Mouse (Mus musculus) bone marrow, adult 2 months (tissue): ENCODE data around the gene Nek7. TPM values are rescaled to one million over a fixed set of nuclear protein-coding genes. Genes with fewer than 3 reads are reported as not detected.

Experiments used
- H3K27ac ChIP-seq: fragments of 200-500 bp; 2 replicates; pipeline ENCODE4 v1.5.1; 2012; ENCODE audit warnings: low read depth, mild to moderate bottlenecking, control low read depth, inconsistent platforms, low read length; ENCODE audit not compliant: control insufficient read depth, poor library complexity, insufficient read depth
- H3K4me1 ChIP-seq: fragments of 200-500 bp; 2 replicates; pipeline ENCODE4 v1.6.1; 2011; ENCODE audit warnings: low read length; ENCODE audit not compliant: control insufficient read depth, insufficient read depth
- H3K4me3 ChIP-seq: fragments of 200-500 bp; replicated peaks from 2 replicates; pipeline ENCODE3; 2011; ENCODE audit warnings: mild to moderate bottlenecking, low read depth, low read length, control low read depth; ENCODE audit not compliant: control insufficient read depth
- CTCF ChIP-seq: fragments of 200-500 bp; IDR thresholded peaks from 2 replicates; pipeline ENCODE4 v1.5.1; 2011; ENCODE audit warnings: low read length, control low read depth; ENCODE audit not compliant: control insufficient read depth, insufficient read depth
- POLR2A ChIP-seq: fragments of 200-500 bp; IDR thresholded peaks from 2 replicates; pipeline ENCODE4 v1.6.1; 2011; ENCODE audit warnings: low read depth, mild to moderate bottlenecking, control low read depth, low read length, borderline replicate concordance; ENCODE audit not compliant: control insufficient read depth
- WGBS: fragments of 180-500 bp; shearing (Covaris S2); methylation state at CpG from one replicate; pipeline ENCODE4 v1.1.7; 2018; 5-methylcytosine and 5-hydroxymethylcytosine counted together
- polyA plus RNA-seq: library from polyadenylated mRNA; stranded (reverse); fragments of >200 nt; gene quantifications from 2 replicates; pipeline ENCODE4 v1.2.4, GENCODE M21; 2011; ENCODE audit warnings: low replicate concordance; ENCODE audit not compliant: missing spikeins, insufficient read depth, insufficient read length

Gene Nek7
- polyA plus RNA-seq, 1 experiment = 11.3 TPM

DNA sequence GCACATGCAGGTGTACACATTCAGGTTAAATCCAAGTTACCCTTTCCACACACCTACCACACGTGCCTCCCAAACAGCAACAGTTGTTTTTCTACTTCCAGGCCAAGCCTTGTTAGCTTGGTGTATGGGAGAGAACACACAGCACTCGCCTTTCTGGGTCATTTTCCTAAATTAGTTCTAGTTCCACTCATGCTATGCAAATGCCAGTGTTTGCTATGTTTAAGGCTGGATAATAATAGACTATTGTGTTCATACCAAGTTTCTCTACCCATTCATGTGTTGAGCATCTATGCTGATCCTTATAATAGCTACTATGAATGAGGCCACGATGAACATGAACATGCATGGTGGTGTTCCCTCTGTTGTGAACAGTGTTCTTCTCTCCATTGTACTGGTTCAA, 158.5 kb downstream of the Nek7 start:
- Histone ChIP-seq H3K4me1 (no peaks in the 10 kb centered on the region), H3K27ac (no peak overlapping the region), H3K4me3 (no peak overlapping the region)
- TF ChIP-seq CTCF = no peak
- WGBS = 74% methylated on average over 3 of the region's 3 CpGs

DNA sequence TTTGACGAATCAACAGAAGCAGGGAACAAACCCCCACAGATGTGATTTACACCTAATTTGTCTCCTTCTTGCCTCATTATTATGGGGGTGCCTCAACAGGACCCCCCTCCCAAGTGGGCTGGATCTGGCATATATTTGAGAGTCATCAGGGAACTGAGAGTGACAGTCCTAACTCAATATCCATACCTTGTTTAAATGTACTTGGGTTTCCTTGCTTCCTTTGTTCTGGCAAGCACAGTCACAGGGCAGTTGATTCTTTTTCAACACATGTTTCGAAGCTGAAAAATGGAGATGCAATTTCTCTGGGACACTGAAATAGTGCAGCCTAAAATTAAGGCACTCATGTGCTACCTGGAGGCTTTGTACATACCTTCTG, 170.5 kb downstream of the Nek7 start:
- Histone ChIP-seq H3K27ac (no peak overlapping the region), H3K4me3 (no peak overlapping the region), H3K4me1 (no peaks in the 10 kb centered on the region)
- TF ChIP-seq CTCF (no peak), POLR2A (no peak)
- WGBS = 60% methylated on average over 2 of the region's 2 CpGs

DNA sequence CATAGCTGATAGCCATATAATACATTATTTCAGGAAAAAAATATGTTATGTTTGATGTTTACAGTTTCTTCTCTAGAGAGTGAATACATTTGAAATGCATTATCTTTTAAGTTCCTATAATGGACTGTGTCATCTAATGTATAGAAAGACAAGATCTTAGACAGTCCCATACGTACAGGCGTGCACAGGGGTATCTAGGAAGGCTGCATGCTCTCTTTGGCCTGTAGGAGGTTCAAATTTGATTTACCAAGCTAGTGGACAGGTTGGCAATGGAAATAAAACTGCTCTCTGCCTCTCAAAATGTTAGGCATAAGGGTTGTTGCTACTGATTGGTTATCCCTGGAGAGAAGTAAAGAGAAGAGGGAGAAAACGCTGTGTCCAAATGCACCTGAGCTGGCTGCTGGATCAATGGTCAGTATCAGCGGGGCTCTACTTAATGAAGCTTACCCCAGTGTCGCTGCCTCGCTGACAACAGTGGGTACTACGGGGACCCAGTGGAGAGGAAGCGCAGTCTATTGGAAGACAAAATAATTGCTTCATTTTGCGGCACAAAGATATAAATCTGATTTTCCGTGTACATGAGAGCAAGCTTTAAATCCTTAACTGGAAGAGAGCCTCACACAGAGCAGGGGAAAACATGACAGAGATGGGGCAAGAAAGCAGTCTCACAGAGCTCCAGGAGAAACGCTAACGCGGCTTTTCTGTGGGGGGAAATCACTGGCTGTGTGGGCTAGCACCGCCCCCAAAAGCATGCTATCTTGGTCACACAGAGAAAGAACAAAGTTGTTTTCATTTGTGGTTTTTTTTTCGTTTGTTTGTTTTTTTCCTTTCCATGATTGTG, 171.1 kb downstream of the Nek7 start:
- Histone ChIP-seq H3K4me1 (no peaks in the 10 kb centered on the region), H3K27ac (no peak overlapping the region), H3K4me3 (no peak overlapping the region)
- TF ChIP-seq CTCF (no peak), POLR2A (no peak)
- WGBS = 61% methylated on average over 15 of the region's 15 CpGs

DNA sequence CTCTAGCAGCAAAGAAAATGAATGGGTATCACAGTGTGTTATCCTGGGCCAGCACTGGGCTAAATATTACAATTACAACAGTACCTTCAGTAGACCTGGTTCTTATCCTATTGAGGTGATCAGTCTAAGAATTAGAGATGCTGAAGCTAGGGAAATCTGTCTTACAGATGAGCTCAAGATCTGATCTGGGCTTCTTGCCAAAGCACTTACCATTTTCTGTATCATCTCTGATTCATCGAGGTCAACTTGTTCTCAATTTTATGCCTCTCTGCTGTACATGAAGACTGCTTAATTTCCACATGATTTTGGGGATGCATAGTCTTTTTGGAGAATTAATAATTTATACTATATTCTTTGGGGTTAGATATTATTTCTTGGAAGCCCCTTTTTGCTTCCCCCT, 173.1 kb downstream of the Nek7 start:
- TF ChIP-seq CTCF (no peak), POLR2A (no peak)
- H3K27ac ChIP-seq = no peak overlapping the region
- 69% methylated on average over 1 of the region's 1 CpGs for WGBS

More for the DNA sequence above, 173.1 kb downstream of the Nek7 start:
- no peak overlapping the region for H3K4me3 ChIP-seq
- no peaks in the 10 kb centered on the region for H3K4me1 ChIP-seq

Other genes starting within 250 kb of the Nek7 start
- gene Lhx9, start 228.4 kb upstream of the Nek7 start, polyA plus RNA-seq = not detected in 2 replicates
- 2.0 and 13.3 TPM in 2 replicates for gene 2310009B15Rik, start 236.7 kb upstream of the Nek7 start, polyA plus RNA-seq